Mouse (Mus musculus): ENCODE measurements around the gene Ano1. TPM values are rescaled to one million over a fixed set of nuclear protein-coding genes. Genes with fewer than 3 reads are reported as not detected.

Gene Ano1
- total RNA-seq, 2 experiments from 2014 or later, result 2.9 to 3.3 TPM

DNA sequence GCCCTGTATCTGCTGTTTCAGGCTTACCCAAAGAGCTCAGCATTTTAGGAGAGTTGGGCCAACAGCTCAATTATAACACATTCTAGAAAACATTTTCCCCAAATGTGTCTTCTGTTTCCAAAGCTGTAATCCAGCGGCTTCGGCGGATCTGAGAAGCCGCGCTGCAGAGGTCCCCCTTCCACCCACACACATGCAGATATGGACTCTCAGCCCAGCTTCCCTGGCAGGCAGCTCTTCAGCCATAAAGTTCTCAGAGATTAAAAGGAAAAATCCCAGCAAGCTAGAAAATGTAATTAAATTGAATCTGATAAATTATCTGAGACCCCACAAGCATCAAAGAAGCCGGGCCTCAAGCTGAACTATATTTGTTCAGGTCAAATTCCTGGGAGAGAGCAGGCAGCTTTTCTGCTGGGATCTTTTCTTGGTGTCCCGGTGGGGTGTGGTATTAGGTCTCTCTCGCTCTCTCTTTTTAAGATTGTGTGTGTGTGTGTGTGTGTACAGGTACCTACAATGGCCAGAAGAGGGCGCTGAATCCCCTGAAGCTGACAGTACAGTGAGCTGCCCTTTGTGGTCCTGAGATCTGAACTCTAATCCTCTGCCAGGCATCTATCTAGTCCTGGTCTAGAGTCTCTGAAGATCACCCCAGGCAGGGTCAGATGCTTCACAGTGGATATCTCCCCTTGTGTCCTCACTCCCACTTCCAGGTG lies 95.4 kb downstream of the Ano1 start:
- intact Hi-C loops (cut with DNase I), result no loop called here
- DNase-seq (ENCODE audit: low spot score in 2 of 2), result no peak

DNA sequence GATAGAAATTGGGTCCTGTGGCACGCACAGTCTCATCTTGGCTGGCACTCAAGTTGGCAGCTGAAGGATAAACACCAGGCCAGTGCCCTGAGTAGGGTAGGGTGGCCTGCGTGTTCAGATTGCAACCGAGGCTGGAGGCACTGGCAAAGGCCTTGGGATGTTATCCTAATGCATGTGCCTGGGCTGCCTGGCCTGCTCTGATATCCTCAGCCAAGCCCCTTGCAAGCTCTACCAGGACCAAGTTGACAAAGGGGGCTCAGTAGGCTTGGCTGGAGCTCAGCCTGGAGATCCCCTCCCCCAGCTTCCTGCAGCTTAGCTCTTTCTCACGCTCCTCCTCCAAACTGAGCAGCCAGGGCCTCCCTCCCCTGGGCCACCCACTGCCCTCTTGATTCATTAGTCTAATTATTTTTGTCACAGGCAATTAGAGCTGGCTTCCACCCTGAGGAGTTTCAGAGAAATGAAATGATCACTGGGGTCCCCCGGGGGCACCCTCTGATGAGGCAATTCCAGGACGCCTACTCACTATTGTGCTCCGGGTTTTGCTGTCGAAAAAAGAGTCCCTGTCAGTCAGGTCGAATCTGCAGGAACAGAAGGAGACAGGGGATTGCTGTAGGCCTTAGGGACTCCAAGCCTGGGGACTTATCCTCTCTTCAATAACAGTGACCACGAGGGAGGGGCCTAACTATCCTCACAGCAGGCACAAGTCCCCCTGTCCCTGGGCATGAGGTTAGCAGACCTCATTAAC lies 97.9 kb downstream of the Ano1 start:
- intact Hi-C loops (cut with DNase I), result no loop called here
- peak; percentile 35 to 39 for DNase-seq (ENCODE audit: low spot score in 2 of 2)

DNA sequence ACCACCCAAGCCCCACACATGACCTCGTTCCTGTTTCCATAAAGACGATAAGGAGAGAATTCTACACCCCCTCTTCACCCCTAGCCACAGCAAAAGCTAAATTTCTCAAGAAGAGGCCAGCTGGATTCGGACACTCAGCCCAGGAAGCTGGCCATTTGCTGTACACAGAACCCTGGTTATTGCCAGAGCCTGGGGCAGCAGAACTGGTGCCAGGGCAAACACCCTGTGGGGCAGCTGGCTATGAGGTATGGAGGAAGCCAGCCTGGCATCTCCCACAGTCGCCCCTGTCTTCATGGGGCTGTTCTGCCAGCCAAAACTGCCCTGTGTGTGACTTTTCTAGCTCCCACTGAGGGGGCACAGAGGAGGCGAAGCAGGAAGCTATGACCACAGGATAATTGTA lies 104.2 kb downstream of the Ano1 start:
- no peak for DNase-seq (ENCODE audit: low spot score in 2 of 2)
- intact Hi-C loops (cut with DNase I), result no loop called here

DNA sequence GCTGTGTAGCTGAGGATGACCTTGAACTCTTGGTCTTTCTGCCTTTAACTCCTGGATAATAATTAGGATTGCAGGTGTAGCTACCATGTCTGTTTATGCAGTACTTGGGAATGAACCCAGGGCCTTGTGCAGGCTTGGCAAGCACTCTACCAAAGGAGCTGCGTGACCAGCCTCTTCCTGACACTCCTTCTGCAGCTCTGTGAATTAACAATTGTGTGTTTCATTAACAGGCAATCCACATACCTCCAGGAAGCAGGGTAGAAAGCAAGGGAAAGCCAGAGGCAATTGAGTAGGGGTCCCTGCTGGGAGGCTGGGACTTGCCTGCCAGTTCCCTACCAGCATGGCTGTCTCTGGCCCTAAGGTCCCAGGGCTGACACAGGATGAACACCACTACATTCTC lies 111.0 kb downstream of the Ano1 start:
- intact Hi-C loops (cut with DNase I), result no loop called here
- DNase-seq (ENCODE audit: low spot score in 2 of 2), result no peak

DNA sequence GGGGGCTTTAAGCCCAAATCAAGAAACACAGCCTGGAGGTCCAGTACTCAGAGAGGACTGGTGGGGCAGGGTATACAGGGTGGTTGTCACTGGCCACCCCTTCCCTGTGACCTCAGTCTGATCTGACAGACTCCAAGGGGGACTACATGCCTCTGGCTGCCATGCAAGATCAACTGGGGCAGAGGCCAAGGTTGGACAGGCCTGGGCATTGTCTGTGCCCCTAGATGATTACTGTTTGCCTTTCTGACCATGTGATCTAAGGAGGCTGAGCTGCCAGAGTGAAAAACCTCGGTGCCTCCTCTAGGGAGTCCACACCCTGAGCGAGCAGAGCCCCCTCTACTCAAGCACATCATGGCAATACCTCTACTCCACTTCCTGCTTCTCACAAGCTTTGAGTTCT lies 115.8 kb downstream of the Ano1 start:
- no peak for DNase-seq (ENCODE audit: low spot score in 2 of 2)
- intact Hi-C loops (cut with DNase I), result no loop called here

DNA sequence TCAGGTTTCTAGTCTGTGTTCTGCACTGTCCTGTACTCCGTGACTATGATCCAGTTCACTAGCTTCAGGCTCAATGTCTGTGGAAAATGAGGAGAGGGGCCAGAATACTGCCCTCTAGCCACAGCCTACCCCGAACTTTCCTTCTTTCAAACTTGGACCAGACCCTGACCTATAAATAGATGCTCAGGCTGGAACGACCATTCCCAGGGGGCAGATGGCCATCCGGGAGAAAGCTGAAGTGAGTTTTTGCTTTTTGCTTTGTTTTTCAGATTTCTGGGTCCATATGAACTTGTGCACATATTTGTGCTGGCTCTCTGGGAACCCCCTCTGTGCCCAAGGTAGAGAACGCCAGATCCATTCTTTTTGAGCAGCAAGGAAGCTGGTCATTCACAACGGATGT lies 116.9 kb downstream of the Ano1 start:
- no peak for DNase-seq (ENCODE audit: low spot score in 2 of 2)
- intact Hi-C loops (cut with DNase I), result no loop called here

DNA sequence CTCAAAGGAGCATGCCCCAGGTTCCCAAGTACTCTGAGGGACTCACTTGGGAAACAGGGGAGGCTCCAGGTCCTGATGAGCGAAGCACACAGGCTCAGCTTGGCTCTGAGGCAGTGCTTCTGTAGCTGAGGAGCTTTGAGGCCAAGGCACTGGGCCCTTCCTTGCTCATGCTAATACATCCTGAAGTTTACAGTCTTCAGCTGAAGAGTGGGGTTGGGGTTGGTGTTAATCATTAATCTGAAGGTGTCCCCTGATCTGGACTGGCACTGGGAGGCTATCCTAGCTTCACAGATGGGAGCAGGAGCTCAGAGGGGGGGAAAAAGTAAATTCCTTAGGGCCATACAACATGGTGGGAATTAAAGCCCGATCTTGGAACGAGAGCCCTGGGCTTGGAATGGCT lies 117.3 kb downstream of the Ano1 start:
- intact Hi-C loops (cut with DNase I), result no loop called here
- no peak for DNase-seq (ENCODE audit: low spot score in 2 of 2)

DNA sequence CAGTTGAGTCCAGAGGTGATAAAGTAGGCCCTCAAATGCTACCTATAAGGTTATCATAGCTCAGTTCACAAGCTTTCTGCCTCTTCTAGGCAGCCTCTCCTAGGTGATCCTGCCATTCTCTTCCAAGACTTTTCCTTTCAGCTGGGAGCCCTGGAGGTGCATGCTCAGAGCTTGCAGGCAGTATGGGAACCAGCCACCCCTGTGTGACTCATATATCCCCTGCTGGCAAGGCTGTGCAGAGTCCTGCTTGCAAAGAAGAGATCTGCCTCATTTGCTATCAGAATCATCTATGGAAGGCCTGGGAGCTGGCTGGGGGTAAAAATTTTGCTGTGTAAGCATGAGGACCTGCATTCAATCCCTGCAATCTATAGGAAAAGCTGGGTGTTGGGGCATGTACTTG lies 119.5 kb downstream of the Ano1 start:
- intact Hi-C loops (cut with DNase I), result no loop called here
- no peak for DNase-seq (ENCODE audit: low spot score in 2 of 2)

DNA sequence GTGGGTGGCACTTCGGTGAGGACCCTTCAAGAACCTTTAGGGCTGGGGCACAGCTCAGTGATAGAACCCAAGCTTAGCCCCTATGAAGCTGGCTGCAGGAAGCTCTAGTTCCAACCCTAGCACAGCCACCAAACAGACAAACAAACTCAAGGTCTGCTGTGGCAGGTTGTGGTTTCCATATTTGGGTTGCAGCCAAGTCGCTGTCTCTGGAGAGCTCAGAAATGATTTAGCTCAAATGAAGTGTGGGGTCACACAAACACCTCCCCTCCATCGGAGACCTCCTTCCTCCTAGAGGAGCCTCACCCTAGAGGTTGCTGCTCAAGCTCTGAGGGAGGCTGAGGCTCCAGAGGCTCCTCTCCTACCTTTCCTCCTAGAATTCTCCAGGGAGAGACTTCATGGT lies 121.2 kb downstream of the Ano1 start:
- no peak for DNase-seq (ENCODE audit: low spot score in 2 of 2)
- intact Hi-C loops (cut with DNase I), result no loop called here

DNA sequence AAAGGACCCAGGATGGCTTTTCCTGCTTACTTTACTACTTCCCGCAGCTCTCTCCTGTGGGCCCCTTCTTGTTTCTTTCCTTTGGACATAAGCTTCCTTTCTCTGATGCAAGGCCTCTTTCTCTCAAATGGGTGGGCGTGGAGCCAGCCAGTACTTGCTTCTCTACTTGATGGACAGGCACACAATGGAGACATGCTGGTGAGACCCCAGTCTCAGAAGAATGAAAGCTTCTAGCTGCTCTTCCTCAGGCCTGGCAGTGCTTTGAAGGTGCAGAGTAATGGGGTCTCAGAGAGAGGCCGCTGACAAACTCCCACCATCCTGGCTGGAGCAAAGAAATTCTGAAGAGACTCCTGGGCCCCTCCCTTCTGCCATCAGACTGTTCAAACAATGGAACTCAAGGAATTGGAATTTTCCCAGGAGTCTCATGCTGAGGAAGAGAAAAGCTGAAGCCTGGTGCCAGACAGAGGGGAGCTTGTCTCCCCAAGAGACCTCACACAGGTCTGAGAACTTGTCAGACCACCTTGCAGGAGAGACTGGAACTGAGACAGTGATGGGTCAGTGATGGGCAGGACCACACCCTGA lies 123.3 kb downstream of the Ano1 start:
- intact Hi-C loops (cut with DNase I), result no loop called here
- no peak for DNase-seq (ENCODE audit: low spot score in 2 of 2)

DNA sequence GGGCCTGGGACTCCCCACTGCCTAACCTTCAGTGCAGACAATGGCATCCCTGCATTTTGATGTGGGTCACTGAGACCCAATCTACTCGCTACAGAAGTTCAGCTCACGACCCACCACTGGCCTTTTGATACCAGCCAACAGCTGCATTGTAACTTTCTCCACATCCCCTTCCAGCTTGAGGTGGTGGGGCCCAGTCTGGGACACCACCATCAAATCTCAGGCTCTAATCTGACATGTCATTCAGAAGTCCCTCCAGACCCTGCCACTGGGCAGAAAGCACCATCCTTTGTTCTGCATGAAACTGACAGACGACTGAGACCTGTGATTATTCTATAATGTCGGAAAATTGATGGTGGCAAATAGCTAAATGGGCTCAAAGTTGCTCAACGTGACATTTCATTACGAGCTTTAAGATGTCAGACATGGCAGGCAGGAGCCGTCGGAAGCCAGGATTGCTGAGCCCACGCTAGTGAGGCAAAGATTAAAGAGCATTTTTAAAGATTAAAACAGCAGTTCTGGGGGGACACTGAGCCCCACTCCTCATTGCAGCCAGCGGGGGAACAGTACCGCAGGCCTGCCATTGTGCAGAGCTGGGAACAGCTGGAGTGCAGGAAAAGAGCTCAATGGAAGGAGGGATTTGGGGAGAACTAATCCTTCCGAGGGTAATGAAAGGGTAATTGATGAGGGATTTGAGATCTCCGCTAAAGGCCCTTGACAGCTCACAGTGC lies 124.0 kb downstream of the Ano1 start:
- intact Hi-C loops (cut with DNase I), result no loop called here
- no peak for DNase-seq (ENCODE audit: low spot score in 2 of 2)

DNA sequence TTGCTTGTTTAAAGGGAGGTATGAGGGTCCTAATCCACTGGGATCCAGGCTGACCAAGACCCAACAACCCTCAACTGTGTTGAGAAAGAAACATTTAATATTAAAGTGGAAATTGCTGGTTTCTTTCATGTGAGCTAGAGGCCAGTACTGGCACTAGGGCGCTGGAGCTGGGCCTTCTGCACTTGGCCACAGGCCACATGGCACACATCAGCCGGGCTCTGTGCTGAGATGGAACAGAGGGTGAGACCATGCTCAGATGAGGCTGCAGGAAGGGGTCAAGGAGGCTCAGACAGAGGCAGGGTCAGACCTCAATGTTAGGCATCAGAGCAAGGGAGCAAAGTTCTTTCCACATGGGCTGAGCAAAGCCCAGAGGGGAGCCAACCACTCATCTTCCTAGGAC lies 125.7 kb downstream of the Ano1 start:
- DNase-seq (ENCODE audit: low spot score in 2 of 2), result no peak
- intact Hi-C loops (cut with DNase I), result no loop called here

DNA sequence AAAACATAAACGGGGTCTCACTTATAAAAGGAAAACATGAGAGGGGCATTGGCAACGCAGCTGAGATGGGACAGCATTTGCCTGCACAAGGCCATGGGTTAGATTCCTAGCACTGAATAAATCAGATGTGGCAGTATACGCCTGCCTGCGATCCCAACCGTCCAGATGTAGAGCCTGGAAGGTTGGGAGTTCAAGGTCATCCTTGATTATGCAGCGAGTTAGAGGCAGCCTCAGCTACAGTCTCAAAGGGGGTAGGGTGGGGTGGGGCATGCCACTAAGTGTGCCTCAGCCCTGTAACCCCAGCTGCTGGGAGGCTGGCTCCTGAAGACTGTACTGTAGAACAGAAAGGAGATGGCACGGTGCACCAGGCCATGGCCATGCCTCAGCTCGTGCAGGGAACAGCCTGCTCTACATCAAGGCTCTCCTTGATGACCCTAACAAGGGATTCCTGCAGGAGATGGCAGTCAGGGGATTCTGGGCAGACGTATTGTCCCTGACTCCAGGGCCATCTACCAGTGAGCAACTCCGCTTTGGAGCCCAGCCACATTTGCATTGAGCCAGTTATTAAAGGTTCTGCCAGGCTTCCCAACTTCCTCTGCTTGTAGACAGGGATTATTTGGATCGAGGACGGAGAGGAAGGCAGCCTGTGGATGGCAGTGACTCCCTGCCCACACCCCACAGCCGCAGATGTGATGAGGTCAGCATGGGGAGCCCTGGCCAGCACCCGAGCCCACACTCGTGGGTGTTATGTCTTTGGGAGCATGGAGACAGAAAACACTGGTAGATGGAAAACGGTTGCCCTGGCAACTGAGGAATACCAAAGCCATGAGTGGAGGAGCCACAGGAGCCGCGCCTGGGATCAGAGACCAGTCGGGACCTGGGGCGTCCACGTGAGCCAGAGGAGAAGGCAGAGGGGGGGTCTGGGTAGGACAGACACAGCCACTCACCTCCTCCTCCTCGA lies 130.8 kb downstream of the Ano1 start:
- intact Hi-C loops (cut with DNase I), result no loop called here

DNA sequence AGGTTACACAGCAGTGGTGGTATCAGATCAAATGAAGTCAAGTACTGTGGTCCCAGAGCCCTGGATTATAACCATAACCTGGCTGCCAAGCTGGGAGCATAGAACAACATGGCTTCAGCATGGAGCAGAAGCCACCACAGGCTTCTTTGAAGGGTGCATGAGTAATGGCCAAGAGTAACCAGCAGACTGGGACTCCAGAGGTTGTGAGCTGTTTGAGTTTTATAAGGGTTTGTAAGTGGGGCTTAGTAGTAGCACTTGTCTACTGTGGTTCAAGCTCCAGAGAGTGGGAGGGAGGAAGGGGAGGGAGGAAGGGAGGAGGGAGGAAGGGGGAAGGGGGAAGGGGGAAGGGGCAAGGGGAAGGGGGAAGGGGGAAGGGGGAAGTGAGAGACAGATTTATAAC lies 131.5 kb downstream of the Ano1 start:
- DNase-seq (ENCODE audit: low spot score in 2 of 2), result no peak
- intact Hi-C loops (cut with DNase I), result no loop called here

More for the DNA sequence above, 130.8 kb downstream of the Ano1 start:
- peak; percentile 15 to 20 for DNase-seq (ENCODE audit: low spot score in 2 of 2)

DNA sequence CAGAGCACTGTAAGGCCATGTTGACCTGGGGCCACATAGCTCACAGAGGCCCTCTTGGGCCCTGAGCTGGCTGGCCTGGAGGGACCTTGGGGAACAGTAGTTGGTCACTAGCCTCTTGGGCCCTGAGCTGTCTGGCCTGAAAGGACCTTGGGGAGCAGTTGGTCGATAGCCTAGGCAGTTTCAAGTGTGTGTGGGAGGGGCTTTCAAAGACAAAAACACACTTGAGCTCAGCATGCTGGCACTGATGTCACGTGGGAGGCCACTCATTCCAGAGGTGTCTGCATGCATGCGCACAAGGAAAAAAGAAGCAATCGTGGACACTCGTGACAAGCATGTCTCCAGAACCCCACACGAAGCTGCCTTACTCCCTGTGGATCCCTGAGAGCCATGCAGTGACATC lies 136.4 kb downstream of the Ano1 start:
- intact Hi-C loops (cut with DNase I), result no loop called here

DNA sequence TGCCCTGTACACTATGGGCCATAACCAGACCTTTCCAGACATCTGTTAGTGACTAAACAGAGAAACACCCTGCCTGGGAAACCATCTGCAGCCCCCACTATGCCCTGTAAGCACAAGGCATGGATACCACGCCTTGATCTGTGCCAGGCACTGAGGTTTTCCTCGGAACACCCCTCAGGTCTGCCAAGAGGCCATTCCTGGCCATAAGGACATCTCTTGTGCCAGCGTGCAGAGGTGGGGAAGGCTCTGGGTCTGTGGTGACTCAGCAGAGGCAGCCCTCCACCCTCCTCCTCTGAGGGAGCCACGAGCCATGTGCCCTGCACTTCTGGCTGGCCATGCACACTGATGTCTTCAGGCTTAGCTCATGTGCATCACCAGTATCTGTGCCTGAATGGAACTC lies 138.9 kb downstream of the Ano1 start:
- intact Hi-C loops (cut with DNase I), result no loop called here
- no peak for DNase-seq (ENCODE audit: low spot score in 2 of 2)

More for the DNA sequence above, 136.4 kb downstream of the Ano1 start:
- DNase-seq (ENCODE audit: low spot score in 2 of 2), result no peak

DNA sequence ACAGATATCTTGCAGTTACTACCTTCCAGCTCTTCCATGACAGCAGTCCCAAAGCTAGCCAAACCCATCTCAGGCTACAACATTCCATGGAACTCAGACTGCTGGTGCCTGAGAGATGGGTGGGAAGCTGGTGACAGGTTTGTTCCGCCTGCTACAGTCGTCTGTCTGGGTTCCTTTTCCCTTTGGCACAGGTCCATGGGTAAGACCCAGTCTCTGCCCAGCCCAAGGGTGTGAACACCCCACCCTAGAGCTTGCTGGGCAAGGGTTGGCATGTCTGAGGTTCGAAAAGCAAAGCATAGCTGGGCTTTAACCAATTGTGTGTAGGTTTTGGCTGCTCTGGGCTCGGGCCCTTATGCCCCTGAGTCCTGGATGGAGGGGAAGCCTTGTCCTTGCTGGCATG lies 139.4 kb downstream of the Ano1 start:
- intact Hi-C loops (cut with DNase I), result no loop called here
- DNase-seq (ENCODE audit: low spot score in 2 of 2), result no peak

DNA sequence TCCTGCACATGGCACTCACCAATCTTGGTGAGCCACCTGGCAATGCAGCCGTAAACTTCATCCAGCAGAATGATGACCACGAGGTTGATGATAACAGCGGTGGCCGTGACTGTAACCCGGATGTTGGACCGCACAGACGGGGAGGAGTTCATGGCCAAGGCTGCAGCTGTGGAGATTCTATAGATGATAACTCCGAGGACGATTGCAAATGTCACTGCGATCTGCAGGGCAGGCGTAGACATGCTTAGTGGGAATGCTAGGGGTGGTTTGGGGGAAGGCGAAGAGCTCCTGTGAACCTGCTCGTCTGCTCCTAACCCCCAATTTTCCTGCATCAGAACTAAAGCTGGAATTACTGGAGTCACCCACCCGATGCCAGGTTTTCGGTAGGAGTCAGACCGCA lies 140.2 kb downstream of the Ano1 start:
- intact Hi-C loops (cut with DNase I), result no loop called here
- no peak for DNase-seq (ENCODE audit: low spot score in 2 of 2)

DNA sequence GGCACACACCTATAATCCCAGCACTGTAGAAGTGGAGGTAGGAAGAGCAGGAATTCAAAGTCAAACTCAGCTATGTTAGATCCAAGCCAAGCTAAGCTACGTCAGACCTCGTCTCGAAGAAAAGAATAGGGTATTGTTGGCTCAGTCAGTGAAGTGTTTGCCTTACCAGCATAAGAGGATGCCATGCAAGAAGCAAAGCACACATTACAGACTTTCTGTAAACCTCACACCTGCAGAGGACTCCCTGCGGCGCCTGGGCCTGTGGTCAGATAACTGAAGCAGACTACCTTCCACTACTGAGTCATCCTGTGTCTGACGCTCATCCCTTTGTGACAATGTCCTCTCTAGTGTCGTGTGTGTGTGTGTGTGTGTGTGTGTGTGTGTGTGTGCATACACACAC lies 142.2 kb downstream of the Ano1 start:
- intact Hi-C loops (cut with DNase I), result no loop called here
- DNase-seq (ENCODE audit: low spot score in 2 of 2), result no peak

Measured in left cerebral cortex, postnatal 36 days (tissue).